Comparison of ENCODE assay signal across 18 mouse cellular contexts in genomic region chr19:32604563-32605252, GRCm38 (mm10). TPM values are rescaled to one million over a fixed set of nuclear protein-coding genes. Genes with fewer than 3 reads are reported as not detected.
DNase-seq lines count a peak whose midpoint lies in the region; ATAC-seq and TF ChIP-seq lines count a peak whose summit lies in the region.
"Had no signal": no experiment of that assay in that cellular context is flagged by ENCODE, and none has a peak within 500 bp of the region (broad histone marks: within the 10 kb centered on the region; RNA-seq: fewer than 3 reads in every experiment).

No protein-coding gene starts in this region.

- ATAC-seq in embryonic facial prominence, embryonic 14.5 days (ENCODE audit: low read depth): peak; percentile 53; the same call in 1 of the 2 replicates
- no peak for ATAC-seq in limb, embryonic 14.5 days (ENCODE audit: low FRiP score, low read depth)
- ATAC-seq: intestine, postnatal 0 days; midbrain, embryonic 16.5 days had no signal

- H3K27me3 ChIP-seq in embryonic facial prominence, embryonic 14.5 days (replicated peaks; ENCODE audit: control insufficient read depth, insufficient read depth, low read length): no peaks in the 10 kb centered on the region; the same call in 1 of the 2 replicates
- no peaks in the 10 kb centered on the region for H3K27me3 ChIP-seq in embryonic facial prominence, embryonic 10.5 days (replicated peaks; ENCODE audit: low read depth, poor library complexity, severe bottlenecking)
- H3K27me3 ChIP-seq in limb, embryonic 14.5 days (ENCODE audit: control insufficient read depth, insufficient read depth, low read length): no peaks in the 10 kb centered on the region
- no peaks in the 10 kb centered on the region for H3K27me3 ChIP-seq in small intestine, adult 2 months (ENCODE audit: control insufficient read depth, insufficient read depth, low read length)
- no peaks in the 10 kb centered on the region for H3K27me3 ChIP-seq in heart, embryonic 10.5 days (ENCODE audit: insufficient read depth, poor library complexity, severe bottlenecking)
- H3K27me3 ChIP-seq: forebrain, embryonic 12.5 days; hindbrain, embryonic 13.5 days had no signal

- no peak overlapping the region for H3K4me2 ChIP-seq in embryonic facial prominence, embryonic 14.5 days (ENCODE audit: low read depth, low read length)
- H3K4me2 ChIP-seq in limb, embryonic 14.5 days (replicated peaks; ENCODE audit: low read depth, low read length, severe bottlenecking): no peak overlapping the region
- H3K4me2 ChIP-seq: forebrain, embryonic 12.5 days; hindbrain, embryonic 13.5 days had no signal

- no peaks in the 10 kb centered on the region for H3K36me3 ChIP-seq in embryonic facial prominence, embryonic 14.5 days (ENCODE audit: control insufficient read depth, insufficient read depth, low read length)
- H3K36me3 ChIP-seq in embryonic facial prominence, embryonic 10.5 days (replicated peaks): no peaks in the 10 kb centered on the region
- H3K36me3 ChIP-seq in limb, embryonic 14.5 days (ENCODE audit: control insufficient read depth, insufficient read depth, low read length): no peaks in the 10 kb centered on the region
- no peaks in the 10 kb centered on the region; the same call in 1 of the 2 replicates for H3K36me3 ChIP-seq in small intestine, adult 2 months (ENCODE audit: control insufficient read depth, insufficient read depth, low read length)
- H3K36me3 ChIP-seq in heart, embryonic 10.5 days: no peaks in the 10 kb centered on the region
- H3K36me3 ChIP-seq: forebrain, embryonic 12.5 days; hindbrain, embryonic 13.5 days had no signal

- no peak for TF ChIP-seq POLR2A in limb, embryonic 14.5 days (IDR thresholded peaks at IDR 0.05; ENCODE audit: borderline replicate concordance, extremely low read depth, insufficient read depth, insufficient read length)
- no peak for TF ChIP-seq POLR2A in small intestine, adult 2 months (IDR thresholded peaks at IDR 0.05; ENCODE audit: low read depth, low read length)

- no peak for TF ChIP-seq CTCF in small intestine, adult 2 months (IDR thresholded peaks at IDR 0.05; ENCODE audit: extremely low read depth, insufficient read length, insufficient replicate concordance, low read depth, low read length)
- no peak for TF ChIP-seq CTCF in gastrocnemius, adult 2 months (IDR thresholded peaks at IDR 0.05)

- H3K27ac ChIP-seq in embryonic facial prominence, embryonic 14.5 days (replicated peaks; ENCODE audit: low read depth, low read length): no peak overlapping the region
- H3K27ac ChIP-seq in embryonic facial prominence, embryonic 10.5 days (replicated peaks): no peak overlapping the region
- peak overlapping the region; percentile 45; the same call in 1 of the 2 replicates for H3K27ac ChIP-seq in limb, embryonic 14.5 days (replicated peaks; ENCODE audit: low read depth, low read length)
- H3K27ac ChIP-seq in small intestine, adult 2 months (ENCODE audit: insufficient read depth, low read depth, low read length): peak overlapping the region; percentile 5; the same call in 1 of the 2 replicates
- no peak overlapping the region for H3K27ac ChIP-seq in heart, embryonic 10.5 days
- H3K27ac ChIP-seq in gastrocnemius, adult 2 months: no peak overlapping the region
- H3K27ac ChIP-seq: forebrain, embryonic 12.5 days; hindbrain, embryonic 13.5 days had no signal

- 73% methylated on average over 6 of the region's 6 CpGs for WGBS in embryonic facial prominence, embryonic 14.5 days
- 83% methylated on average over 6 of the region's 6 CpGs for WGBS in embryonic facial prominence, embryonic 10.5 days
- 69% methylated on average over 6 of the region's 6 CpGs for WGBS in limb, embryonic 14.5 days
- WGBS in small intestine, adult 2 months: 57% methylated on average over 6 of the region's 6 CpGs
- WGBS in heart, embryonic 10.5 days: 86% methylated on average over 6 of the region's 6 CpGs

- intact Hi-C loops in gastrocnemius, adult 2 months (cut with DNase I): no loop called here

- H3K9me3 ChIP-seq in embryonic facial prominence, embryonic 14.5 days (ENCODE audit: control insufficient read depth, low read length): no peaks in the 10 kb centered on the region
- no peaks in the 10 kb centered on the region for H3K9me3 ChIP-seq in embryonic facial prominence, embryonic 10.5 days
- no peaks in the 10 kb centered on the region for H3K9me3 ChIP-seq in limb, embryonic 14.5 days (ENCODE audit: control insufficient read depth, low read length)
- no peaks in the 10 kb centered on the region for H3K9me3 ChIP-seq in heart, embryonic 10.5 days
- H3K9me3 ChIP-seq: forebrain, embryonic 12.5 days; hindbrain, embryonic 13.5 days had no signal

- H3K4me1 ChIP-seq in embryonic facial prominence, embryonic 14.5 days (ENCODE audit: control insufficient read depth, insufficient read depth, low read length): peaks cover 6% of the 10 kb centered on the region; the same call in 1 of the 2 replicates
- peaks cover 5% of the 10 kb centered on the region for H3K4me1 ChIP-seq in embryonic facial prominence, embryonic 10.5 days
- H3K4me1 ChIP-seq in limb, embryonic 14.5 days (ENCODE audit: control insufficient read depth, insufficient read depth, low read length): peaks cover 38% of the 10 kb centered on the region
- H3K4me1 ChIP-seq in small intestine, adult 2 months (ENCODE audit: control insufficient read depth, insufficient read depth, insufficient read length, low read length): peaks cover 17% of the 10 kb centered on the region; the same call in 1 of the 2 replicates
- no peaks in the 10 kb centered on the region for H3K4me1 ChIP-seq in heart, embryonic 10.5 days
- H3K4me1 ChIP-seq: forebrain, embryonic 12.5 days; hindbrain, embryonic 13.5 days had no signal

- DNase-seq in embryonic facial prominence, embryonic 14.5 days (ENCODE audit: low spot score): peak; percentile 51
- no peak for DNase-seq in embryonic facial prominence, embryonic 10.5 days (ENCODE audit: low spot score)
- DNase-seq in lung, adult 18-20 months: peak; percentile 15 to 32
- no peak for DNase-seq in lung, postnatal 4 days
- DNase-seq in limb, embryonic 14.5 days (ENCODE audit: low spot score): no peak
- DNase-seq in heart, embryonic 10.5 days (ENCODE audit: low spot score): no peak
- DNase-seq in gastrocnemius, adult 2 months: no peak
- DNase-seq: B cell, adult 2 months; cerebellum, adult 9-11 months; heart, adult 18-20 months; kidney, postnatal 4 days; layer of hippocampus, postnatal 36 days; right cerebral cortex, postnatal 25 days had no signal

- H3K9ac ChIP-seq in embryonic facial prominence, embryonic 14.5 days (ENCODE audit: low read depth, low read length): no peak overlapping the region
- H3K9ac ChIP-seq in limb, embryonic 14.5 days (ENCODE audit: low read depth, low read length, severe bottlenecking): no peak overlapping the region
- H3K9ac ChIP-seq: forebrain, embryonic 12.5 days; hindbrain, embryonic 13.5 days had no signal

- H3K4me3 ChIP-seq in embryonic facial prominence, embryonic 14.5 days (ENCODE audit: low read depth, low read length): no peak overlapping the region
- no peak overlapping the region for H3K4me3 ChIP-seq in embryonic facial prominence, embryonic 10.5 days
- no peak overlapping the region for H3K4me3 ChIP-seq in limb, embryonic 14.5 days (replicated peaks; ENCODE audit: low read length)
- no peak overlapping the region for H3K4me3 ChIP-seq in small intestine, adult 2 months (ENCODE audit: low read depth, low read length)
- no peak overlapping the region for H3K4me3 ChIP-seq in heart, embryonic 10.5 days
- no peak overlapping the region for H3K4me3 ChIP-seq in gastrocnemius, adult 2 months
- H3K4me3 ChIP-seq: forebrain, embryonic 12.5 days; hindbrain, embryonic 13.5 days had no signal

RNA-seq across cellular contexts. Expression of gene Papss2, which starts 9.1 kb away (rescaled TPM):
- polyA plus RNA-seq in embryonic facial prominence, embryonic 14.5 days (2014; fragmentation: Nextera tagmentation; extraction: Ambion mirVana): 26.6 and 28.1 TPM in 2 replicates
- polyA plus RNA-seq in embryonic facial prominence, embryonic 10.5 days (2016; fragmentation: Nextera tagmentation; extraction: Ambion mirVana): 1.6 and 3.1 TPM in 2 replicates
- polyA plus RNA-seq in limb, embryonic 14.5 days (2012; rRNA removed): 61.1 and 62.0 TPM in 2 replicates
- polyA plus RNA-seq in limb, embryonic 14.5 days (2014; fragmentation: Nextera tagmentation; extraction: Ambion mirVana): 48.2 and 51.1 TPM in 2 replicates
- 24.3 and 219 TPM in 2 replicates for polyA plus RNA-seq in small intestine, adult 2 months (2012; rRNA removed)
- polyA plus RNA-seq in heart, embryonic 10.5 days (2016; fragmentation: Nextera tagmentation; extraction: Ambion mirVana): 6.6 and 12.2 TPM in 2 replicates
- total RNA-seq in gastrocnemius, adult 2 months (2021): 1 to 10 TPM; 4.8 to 5.1 TPM

Comparison
In these comparisons a context has a peak if more than half of its experiments do, and no peak if none do; other contexts are left out.
1. DNase-seq: peak in embryonic facial prominence, embryonic 14.5 days (single experiment) and lung, adult 18-20 months (2 of 2); none in embryonic facial prominence, embryonic 10.5 days (single experiment), lung, postnatal 4 days (0 of 2), limb, embryonic 14.5 days (single experiment), heart, embryonic 10.5 days (single experiment) and gastrocnemius, adult 2 months (single experiment).
2. H3K27ac ChIP-seq: peak in limb, embryonic 14.5 days (single experiment) and small intestine, adult 2 months (single experiment); none in embryonic facial prominence, embryonic 14.5 days (single experiment), embryonic facial prominence, embryonic 10.5 days (single experiment), heart, embryonic 10.5 days (single experiment) and gastrocnemius, adult 2 months (single experiment).